ENCODE assay signal across 8 mouse cellular contexts in genomic region chr7:82870148-82870513, GRCm38 (mm10). TPM values are rescaled to one million over a fixed set of nuclear protein-coding genes. Genes with fewer than 3 reads are reported as not detected.
DNase-seq lines count a peak whose midpoint lies in the region; ATAC-seq lines count a peak whose summit lies in the region.

No protein-coding gene starts in this region.

- WGBS in heart, embryonic 15.5 days = 36% methylated on average over 18 of the region's 18 CpGs
- 8% methylated on average over 18 of the region's 18 CpGs for WGBS in embryonic facial prominence, embryonic 12.5 days
- WGBS in hindbrain, embryonic 15.5 days = 5% methylated on average over 18 of the region's 18 CpGs
- 7% methylated on average over 18 of the region's 18 CpGs for WGBS in midbrain, embryonic 13.5 days

- peaks cover 20% of the 10 kb centered on the region for H3K4me1 ChIP-seq in heart, embryonic 15.5 days (replicated peaks)
- H3K4me1 ChIP-seq in embryonic facial prominence, embryonic 12.5 days = peaks cover 7% of the 10 kb centered on the region; the same call in 1 of the 2 replicates
- peaks cover 29% of the 10 kb centered on the region for H3K4me1 ChIP-seq in hindbrain, embryonic 15.5 days (replicated peaks)
- H3K4me1 ChIP-seq in midbrain, embryonic 13.5 days (replicated peaks) = peaks cover 24% of the 10 kb centered on the region

- ATAC-seq in heart, embryonic 15.5 days (replicated peaks; ENCODE audit: insufficient number of reproducible peaks, insufficient read depth, low FRiP score, low read depth) = no peak
- ATAC-seq in embryonic facial prominence, embryonic 12.5 days (ENCODE audit: insufficient number of reproducible peaks, insufficient read depth, low FRiP score, low TSS enrichment) = no peak
- no peak for ATAC-seq in hindbrain, embryonic 15.5 days (ENCODE audit: low FRiP score, low read depth)
- ATAC-seq in midbrain, embryonic 13.5 days = no peak
- no peak for ATAC-seq in frontal cortex, adult (ENCODE audit: low TSS enrichment)

- peak overlapping the region; percentile 95 for H3K4me3 ChIP-seq in heart, embryonic 15.5 days
- peak overlapping the region; percentile 99 for H3K4me3 ChIP-seq in embryonic facial prominence, embryonic 12.5 days
- peak overlapping the region; percentile 91 for H3K4me3 ChIP-seq in hindbrain, embryonic 15.5 days
- H3K4me3 ChIP-seq in midbrain, embryonic 13.5 days (replicated peaks) = peak overlapping the region; percentile 99

- H3K36me3 ChIP-seq in heart, embryonic 15.5 days = no peaks in the 10 kb centered on the region
- peaks cover 29% of the 10 kb centered on the region for H3K36me3 ChIP-seq in embryonic facial prominence, embryonic 12.5 days
- peaks cover 11% of the 10 kb centered on the region; the same call in 1 of the 2 replicates for H3K36me3 ChIP-seq in hindbrain, embryonic 15.5 days
- peaks cover 18% of the 10 kb centered on the region for H3K36me3 ChIP-seq in midbrain, embryonic 13.5 days

- no peak for DNase-seq in heart, adult 18-20 months
- DNase-seq in thymus, postnatal 36 days = no peak
- no peak for DNase-seq in right cerebral cortex, postnatal 4 days

- H3K27me3 ChIP-seq in heart, embryonic 15.5 days = no peaks in the 10 kb centered on the region
- no peaks in the 10 kb centered on the region for H3K27me3 ChIP-seq in embryonic facial prominence, embryonic 12.5 days
- no peaks in the 10 kb centered on the region for H3K27me3 ChIP-seq in hindbrain, embryonic 15.5 days
- no peaks in the 10 kb centered on the region for H3K27me3 ChIP-seq in midbrain, embryonic 13.5 days

- peak overlapping the region; percentile 92 for H3K4me2 ChIP-seq in heart, embryonic 15.5 days
- peak overlapping the region; percentile 97 for H3K4me2 ChIP-seq in embryonic facial prominence, embryonic 12.5 days (replicated peaks)
- H3K4me2 ChIP-seq in hindbrain, embryonic 15.5 days = peak overlapping the region; percentile 95
- H3K4me2 ChIP-seq in midbrain, embryonic 13.5 days (replicated peaks) = peak overlapping the region; percentile 99

- H3K9ac ChIP-seq in heart, embryonic 15.5 days = peak overlapping the region; percentile 98
- peak overlapping the region; percentile 100 for H3K9ac ChIP-seq in embryonic facial prominence, embryonic 12.5 days
- H3K9ac ChIP-seq in hindbrain, embryonic 15.5 days = peak overlapping the region; percentile 100
- H3K9ac ChIP-seq in midbrain, embryonic 13.5 days (replicated peaks) = peak overlapping the region; percentile 100

- H3K9me3 ChIP-seq in heart, embryonic 15.5 days (replicated peaks) = no peaks in the 10 kb centered on the region
- H3K9me3 ChIP-seq in embryonic facial prominence, embryonic 12.5 days = no peaks in the 10 kb centered on the region
- no peaks in the 10 kb centered on the region for H3K9me3 ChIP-seq in hindbrain, embryonic 15.5 days
- no peaks in the 10 kb centered on the region for H3K9me3 ChIP-seq in midbrain, embryonic 13.5 days

- no peak overlapping the region for H3K27ac ChIP-seq in heart, embryonic 15.5 days
- H3K27ac ChIP-seq in embryonic facial prominence, embryonic 12.5 days = peak overlapping the region; percentile 100
- peak overlapping the region; percentile 100 for H3K27ac ChIP-seq in hindbrain, embryonic 15.5 days (replicated peaks)
- peak overlapping the region; percentile 100 for H3K27ac ChIP-seq in midbrain, embryonic 13.5 days

RNA-seq across cellular contexts. Expression of gene Mex3b, which starts 3.0 kb away (rescaled TPM):
- 5.4 and 7.0 TPM in 2 replicates for polyA plus RNA-seq in heart, embryonic 15.5 days (2015; fragmentation: Nextera tagmentation; extraction: Ambion mirVana)
- total RNA-seq in heart, adult 18-20 months (2021) = 1 to 10 TPM; 1.2 to 1.3 TPM
- 49.2 and 50.6 TPM in 2 replicates for polyA plus RNA-seq in embryonic facial prominence, embryonic 12.5 days (2016; fragmentation: Nextera tagmentation; extraction: Ambion mirVana)
- 24.3 and 25.5 TPM in 2 replicates for polyA plus RNA-seq in hindbrain, embryonic 15.5 days (2015; fragmentation: Nextera tagmentation; extraction: Ambion mirVana)
- 41.0 and 42.9 TPM in 2 replicates for polyA plus RNA-seq in midbrain, embryonic 13.5 days (2015; fragmentation: Nextera tagmentation; extraction: Ambion mirVana)
